In the genomic region with DNA sequence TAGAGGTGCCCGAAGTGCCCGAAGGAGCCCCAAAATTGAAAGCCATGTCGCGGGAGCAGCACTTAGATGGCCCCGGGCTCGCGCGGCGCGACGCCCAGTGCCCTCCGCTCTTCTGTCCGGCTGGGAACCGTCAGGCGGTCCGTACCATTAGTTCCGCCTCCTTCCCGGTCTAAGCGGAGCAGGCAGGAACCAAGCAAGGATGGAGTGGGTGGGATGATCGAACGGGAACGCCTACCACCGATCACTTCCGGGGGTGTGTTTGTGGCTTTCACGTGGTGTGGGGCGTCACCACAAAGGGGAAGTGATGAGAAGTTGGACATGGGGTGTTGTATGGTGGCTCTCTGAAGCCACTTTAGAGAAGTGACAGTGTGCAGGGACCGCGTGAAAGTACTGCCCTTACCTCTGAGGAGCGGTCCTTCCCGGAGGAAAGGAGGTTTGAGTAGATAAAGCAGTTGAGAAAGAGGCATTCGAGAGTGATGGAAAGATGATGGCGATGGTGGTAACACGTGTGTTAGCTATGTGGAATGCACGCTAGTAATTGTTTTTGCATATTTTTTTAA, we compare ENCODE assay signal across 8 mouse cellular contexts. TPM values are rescaled to one million over a fixed set of nuclear protein-coding genes. Genes with fewer than 3 reads are reported as not detected.
DNase-seq lines count a peak whose midpoint lies in the region; ATAC-seq and TF ChIP-seq lines count a peak whose summit lies in the region.

A gene (minus strand): TSS at position 195 of the 560 bp plus-strand sequence.

- H3K4me3 ChIP-seq in cortical plate, adult 2 months (ENCODE audit: insufficient read depth, low read length), result peak within 1 kb of the TSS; percentile 37
- H3K4me3 ChIP-seq in megakaryocyte, embryonic 14.5 days (replicated peaks), result peak within 1 kb of the TSS; percentile 96

- peak; percentile 98 for ATAC-seq in activated CD4-positive, CD25-positive, alpha-beta regulatory T cell, adult 4 months

- no peaks in the 10 kb centered on the region for H3K9me3 ChIP-seq in megakaryocyte, embryonic 14.5 days

- no peaks in the 10 kb centered on the region for H3K4me1 ChIP-seq in cortical plate, adult 2 months (ENCODE audit: control insufficient read depth, insufficient read depth, low read length)
- H3K4me1 ChIP-seq in megakaryocyte, embryonic 14.5 days, result peaks cover 33% of the 10 kb centered on the region

- peak; percentile 56; the same call in 1 of the 2 replicates for TF ChIP-seq POLR2A in cortical plate, adult 2 months (IDR thresholded peaks at IDR 0.05; ENCODE audit: extremely low read depth, insufficient read depth, low read length)

- DNase-seq in gastrocnemius, adult 8-10 months (ENCODE audit: low spot score in 2 of 2), result peak; percentile 94
- peak; percentile 89 for DNase-seq in hindlimb bud, embryonic 11.5 days (ENCODE audit: extremely low spot score, low read depth, low spot score)
- DNase-seq in left cerebral cortex, adult 8-10 months (ENCODE audit: low spot score in 2 of 2), result peak; percentile 93 to 96
- peak; percentile 97 to 98 for DNase-seq in right cerebral cortex, postnatal 10 days (ENCODE audit: low spot score in 2 of 2)
- DNase-seq in urinary bladder, postnatal 25 days (ENCODE audit: low spot score), result peak; percentile 88

- H3K36me3 ChIP-seq in megakaryocyte, embryonic 14.5 days (replicated peaks; ENCODE audit: low read length), result peaks cover 11% of the 10 kb centered on the region

- H3K27me3 ChIP-seq in megakaryocyte, embryonic 14.5 days (replicated peaks), result no peaks in the 10 kb centered on the region

- no peak for TF ChIP-seq CTCF in cortical plate, adult 2 months (IDR thresholded peaks at IDR 0.05; ENCODE audit: extremely low read depth, insufficient read depth, low read length)

- H3K27ac ChIP-seq in cortical plate, adult 2 months (ENCODE audit: insufficient read depth, low read length), result no peak within 1 kb of the TSS

RNA-seq across cellular contexts. Expression of the gene that starts here (rescaled TPM):
- polyA plus RNA-seq in activated CD4-positive, CD25-positive, alpha-beta regulatory T cell, adult 4 months (2017; shearing (Covaris generic)), result 10 to 100 TPM; 34.5 to 40.6 TPM
- 22.4 and 26.0 TPM in 2 replicates for polyA plus RNA-seq in cortical plate, adult 2 months (2012; rRNA removed)
- total RNA-seq in gastrocnemius, adult 8-10 months (2022), result 10 to 100 TPM in 3 of 4 experiments, 1 to 10 TPM in 1; 9.5 to 13.5 (median 10.8) TPM
- 10 to 100 TPM; 26.6 to 32.0 (median 28.6) TPM for total RNA-seq in left cerebral cortex, adult 8-10 months (2022)
- polyA plus RNA-seq in megakaryocyte, embryonic 14.5 days (2012; ENCODE audit: insufficient read depth, low replicate concordance), result 3.1 TPM in 1 of 2 replicates, not detected in the other
